Mouse (Mus musculus): ENCODE data around the gene Rerg.

The Rerg gene

GRCm38 (mm10) chr6:137170226-137170625 lies at the start of gene Rerg:
Rerg (minus strand) TSS chr6:137170497.
- DNase-seq (ENCODE audit: low read depth in 2 of 2, low spot score in 2 of 2), result no peak

- DNase-seq (ENCODE audit: low read depth in 2 of 2, low spot score in 2 of 2), result no peak
Measured at GRCm38 (mm10) chr6:137217841-137218463, 47.7 kb upstream of the Rerg start.

- no peak for DNase-seq (ENCODE audit: low read depth in 2 of 2, low spot score in 2 of 2)
Measured at GRCm38 (mm10) chr6:137211441-137211840, 41.1 kb upstream of the Rerg start.

GRCm38 (mm10) chr6:137210991-137211390 lies 40.7 kb upstream of the Rerg start:
- DNase-seq (ENCODE audit: low read depth in 2 of 2, low spot score in 2 of 2), result no peak

GRCm38 (mm10) chr6:137209992-137210391 lies 39.7 kb upstream of the Rerg start:
- DNase-seq (ENCODE audit: low read depth in 2 of 2, low spot score in 2 of 2), result no peak

GRCm38 (mm10) chr6:137207126-137207525 lies 36.8 kb upstream of the Rerg start:
- no peak for DNase-seq (ENCODE audit: low read depth in 2 of 2, low spot score in 2 of 2)

GRCm38 (mm10) chr6:137205662-137206400 lies 35.5 kb upstream of the Rerg start:
- DNase-seq (ENCODE audit: low read depth in 2 of 2, low spot score in 2 of 2), result no peak

- no peak for DNase-seq (ENCODE audit: low read depth in 2 of 2, low spot score in 2 of 2)
Measured at GRCm38 (mm10) chr6:137202661-137203060, 32.4 kb upstream of the Rerg start.

- DNase-seq (ENCODE audit: low read depth in 2 of 2, low spot score in 2 of 2), result no peak
Measured at GRCm38 (mm10) chr6:137201578-137201977, 31.3 kb upstream of the Rerg start.

- no peak for DNase-seq (ENCODE audit: low read depth in 2 of 2, low spot score in 2 of 2)
Measured at GRCm38 (mm10) chr6:137201166-137201565, 30.9 kb upstream of the Rerg start.

GRCm38 (mm10) chr6:137192063-137192462 lies 21.8 kb upstream of the Rerg start:
- DNase-seq (ENCODE audit: low read depth in 2 of 2, low spot score in 2 of 2), result peak in 1 of 2 experiments; percentile 2

- no peak for DNase-seq (ENCODE audit: low read depth in 2 of 2, low spot score in 2 of 2)
Measured at GRCm38 (mm10) chr6:137191026-137191425, 20.7 kb upstream of the Rerg start.

- DNase-seq (ENCODE audit: low read depth in 2 of 2, low spot score in 2 of 2), result no peak
Measured at GRCm38 (mm10) chr6:137190577-137190976, 20.3 kb upstream of the Rerg start.

GRCm38 (mm10) chr6:137188375-137188926 lies 18.2 kb upstream of the Rerg start:
- no peak for DNase-seq (ENCODE audit: low read depth in 2 of 2, low spot score in 2 of 2)

- no peak for DNase-seq (ENCODE audit: low read depth in 2 of 2, low spot score in 2 of 2)
Measured at GRCm38 (mm10) chr6:137187426-137187825, 17.1 kb upstream of the Rerg start.

- DNase-seq (ENCODE audit: low read depth in 2 of 2, low spot score in 2 of 2), result no peak
Measured at GRCm38 (mm10) chr6:137180636-137181035, 10.3 kb upstream of the Rerg start.

GRCm38 (mm10) chr6:137180115-137180514 lies 9.8 kb upstream of the Rerg start:
- DNase-seq (ENCODE audit: low read depth in 2 of 2, low spot score in 2 of 2), result no peak

- no peak for DNase-seq (ENCODE audit: low read depth in 2 of 2, low spot score in 2 of 2)
Measured at GRCm38 (mm10) chr6:137179026-137179425, 8.7 kb upstream of the Rerg start.

GRCm38 (mm10) chr6:137170646-137171045 lies 349 bp upstream of the Rerg start:
- DNase-seq (ENCODE audit: low read depth in 2 of 2, low spot score in 2 of 2), result no peak

- peak in 1 of 2 experiments; percentile 35 for DNase-seq (ENCODE audit: low read depth in 2 of 2, low spot score in 2 of 2)
Measured at GRCm38 (mm10) chr6:137169171-137169968, 927 bp downstream of the Rerg start.

- no peak for DNase-seq (ENCODE audit: low read depth in 2 of 2, low spot score in 2 of 2)
Measured at GRCm38 (mm10) chr6:137166843-137167242, 3.5 kb downstream of the Rerg start.

- DNase-seq (ENCODE audit: low read depth in 2 of 2, low spot score in 2 of 2), result no peak
Measured at GRCm38 (mm10) chr6:137163571-137163970, 6.7 kb downstream of the Rerg start.

All from CD8-positive naive resting alpha-beta T cell, adult 2 months (primary cell).